Mouse (Mus musculus): Measurements from ENCODE around the gene Celf2. TPM values are rescaled to one million over a fixed set of nuclear protein-coding genes. Genes with fewer than 3 reads are reported as not detected.

Celf2 gene
- polyA plus RNA-seq, 1 experiment from 2014 or later = 13.9 TPM

DNA sequence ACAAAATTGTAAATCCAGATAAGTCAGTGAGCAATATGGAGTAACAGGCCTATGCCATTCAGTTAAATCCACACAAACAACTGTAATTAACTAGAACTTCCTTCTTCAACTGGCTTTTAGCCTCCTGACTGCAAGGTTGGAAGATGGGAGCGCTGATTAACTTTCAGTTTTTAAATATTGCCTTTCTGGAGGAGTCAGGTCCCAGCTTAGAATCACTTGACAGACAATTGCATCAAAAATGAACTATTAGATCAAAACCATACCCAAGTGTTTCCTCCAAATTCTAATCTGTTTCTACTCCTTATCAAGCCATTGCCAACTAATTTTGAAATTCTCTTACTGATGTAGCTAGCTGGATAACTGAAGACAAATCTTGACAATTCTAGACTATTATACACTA lies 635.7 kb downstream of the Celf2 start:
- Histone ChIP-seq H3K9ac (ENCODE audit: low read depth, low read length) (no peak overlapping the region), H3K36me3 (ENCODE audit: insufficient read depth, low read length) (no peaks in the 10 kb centered on the region), H3K4me3 (replicated peaks; ENCODE audit: low read depth, low read length) (no peak overlapping the region), H3K9me3 (replicated peaks; ENCODE audit: low read length) (no peaks in the 10 kb centered on the region), H3K27me3 (ENCODE audit: insufficient read depth, low read length) (no peaks in the 10 kb centered on the region), H3K27ac (no peak overlapping the region), H3K4me1 (replicated peaks; ENCODE audit: insufficient read depth, low read length) (no peaks in the 10 kb centered on the region), H3K4me2 (ENCODE audit: low read length) (no peak overlapping the region)
- TF ChIP-seq CTCF (IDR thresholded peaks at IDR 0.05; ENCODE audit: low read depth) = no peak
- 89% methylated on average over 1 of the region's 1 CpGs for WGBS
- DNase-seq (ENCODE audit: low spot score) (no peak), ATAC-seq (replicated peaks; ENCODE audit: low FRiP score, low read depth) (no peak)

DNA sequence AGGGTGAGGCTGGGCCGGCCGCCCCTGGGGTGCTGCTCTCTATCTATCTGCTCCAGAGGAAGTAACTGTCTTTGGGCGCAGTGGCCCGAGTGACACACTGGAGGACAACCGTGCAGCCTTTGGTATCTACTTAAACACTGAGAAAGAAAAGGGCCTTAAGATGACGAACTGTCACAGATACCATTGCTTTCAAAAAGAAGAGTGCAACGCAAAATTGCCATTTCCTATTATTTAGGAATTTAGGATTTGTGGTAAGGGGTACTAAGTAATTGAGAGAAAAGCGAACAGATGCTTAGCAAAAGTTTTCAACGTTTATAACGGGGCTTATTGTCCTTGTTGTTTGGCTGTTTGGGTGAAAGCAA lies 636.5 kb downstream of the Celf2 start:
- Histone ChIP-seq H3K4me2 (ENCODE audit: low read length) (peak overlapping the region; percentile 95), H3K9me3 (replicated peaks; ENCODE audit: low read length) (no peaks in the 10 kb centered on the region), H3K4me3 (replicated peaks; ENCODE audit: low read depth, low read length) (peak overlapping the region; percentile 70), H3K9ac (ENCODE audit: low read depth, low read length) (peak overlapping the region; percentile 70), H3K4me1 (replicated peaks; ENCODE audit: insufficient read depth, low read length) (no peaks in the 10 kb centered on the region), H3K27ac (no peak overlapping the region), H3K36me3 (ENCODE audit: insufficient read depth, low read length) (no peaks in the 10 kb centered on the region), H3K27me3 (ENCODE audit: insufficient read depth, low read length) (no peaks in the 10 kb centered on the region)
- TF ChIP-seq CTCF (IDR thresholded peaks at IDR 0.05; ENCODE audit: low read depth) = no peak
- ATAC-seq (replicated peaks; ENCODE audit: low FRiP score, low read depth) (peak; percentile 81; the same call in 1 of the 2 replicates), DNase-seq (ENCODE audit: low spot score) (no peak)
- WGBS = 19% methylated on average over 10 of the region's 10 CpGs

DNA sequence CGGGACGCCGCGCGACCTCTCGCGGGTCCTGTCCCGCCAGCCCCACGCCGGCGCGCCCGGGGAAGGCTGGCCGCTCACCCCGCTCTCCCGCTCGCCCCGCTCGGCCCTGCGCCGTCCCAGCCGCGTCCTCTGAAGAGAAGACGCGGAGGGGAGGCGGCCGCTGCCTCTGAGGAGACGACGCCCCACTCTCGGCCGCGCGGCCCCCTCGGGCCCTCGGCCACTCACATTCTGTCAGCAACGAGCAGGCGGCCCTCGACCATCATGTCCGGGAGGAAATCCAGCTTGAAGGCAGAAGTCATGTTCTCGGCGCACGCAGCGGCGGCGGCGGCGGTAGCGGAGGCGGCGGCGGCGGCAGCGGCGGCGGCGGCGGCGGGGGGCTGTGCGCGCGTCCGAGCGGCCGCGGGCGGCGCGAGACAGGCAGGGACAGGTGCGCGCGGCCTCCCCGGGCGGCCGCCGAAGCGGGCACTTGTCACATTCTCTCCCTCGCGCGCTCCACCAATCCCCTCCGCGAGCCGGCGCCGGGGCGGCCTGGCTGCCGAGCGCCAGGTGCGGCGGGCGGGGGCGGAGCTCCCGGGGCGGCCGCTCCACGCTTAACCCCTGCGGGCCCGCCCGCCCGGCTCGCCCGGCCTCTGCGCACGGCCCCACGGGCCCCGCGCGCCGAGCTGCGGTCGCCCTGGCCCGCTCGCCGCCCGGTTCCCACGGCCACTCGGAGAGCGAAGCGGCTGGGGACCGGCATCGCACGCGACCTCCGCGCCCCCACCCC lies 637.1 kb downstream of the Celf2 start:
- no peak for TF ChIP-seq CTCF (IDR thresholded peaks at IDR 0.05; ENCODE audit: low read depth)
- no peaks in the 10 kb centered on the region for H3K27me3 ChIP-seq (ENCODE audit: insufficient read depth, low read length)
- H3K36me3 ChIP-seq (ENCODE audit: insufficient read depth, low read length) = no peaks in the 10 kb centered on the region
- H3K9me3 ChIP-seq (replicated peaks; ENCODE audit: low read length) = no peaks in the 10 kb centered on the region
- H3K4me3 ChIP-seq (replicated peaks; ENCODE audit: low read depth, low read length) = peak overlapping the region; percentile 70
- DNase-seq (ENCODE audit: low spot score) (peak; percentile 64), ATAC-seq (replicated peaks; ENCODE audit: low FRiP score, low read depth) (peak; percentile 91)
- WGBS = under 1% methylated on average over 90 of the region's 124 CpGs
- H3K9ac ChIP-seq (ENCODE audit: low read depth, low read length) = peak overlapping the region; percentile 70
- peak overlapping the region; percentile 95 for H3K4me2 ChIP-seq (ENCODE audit: low read length)
- peak overlapping the region; percentile 60; the same call in 1 of the 2 replicates for H3K27ac ChIP-seq
- H3K4me1 ChIP-seq (replicated peaks; ENCODE audit: insufficient read depth, low read length) = no peaks in the 10 kb centered on the region

DNA sequence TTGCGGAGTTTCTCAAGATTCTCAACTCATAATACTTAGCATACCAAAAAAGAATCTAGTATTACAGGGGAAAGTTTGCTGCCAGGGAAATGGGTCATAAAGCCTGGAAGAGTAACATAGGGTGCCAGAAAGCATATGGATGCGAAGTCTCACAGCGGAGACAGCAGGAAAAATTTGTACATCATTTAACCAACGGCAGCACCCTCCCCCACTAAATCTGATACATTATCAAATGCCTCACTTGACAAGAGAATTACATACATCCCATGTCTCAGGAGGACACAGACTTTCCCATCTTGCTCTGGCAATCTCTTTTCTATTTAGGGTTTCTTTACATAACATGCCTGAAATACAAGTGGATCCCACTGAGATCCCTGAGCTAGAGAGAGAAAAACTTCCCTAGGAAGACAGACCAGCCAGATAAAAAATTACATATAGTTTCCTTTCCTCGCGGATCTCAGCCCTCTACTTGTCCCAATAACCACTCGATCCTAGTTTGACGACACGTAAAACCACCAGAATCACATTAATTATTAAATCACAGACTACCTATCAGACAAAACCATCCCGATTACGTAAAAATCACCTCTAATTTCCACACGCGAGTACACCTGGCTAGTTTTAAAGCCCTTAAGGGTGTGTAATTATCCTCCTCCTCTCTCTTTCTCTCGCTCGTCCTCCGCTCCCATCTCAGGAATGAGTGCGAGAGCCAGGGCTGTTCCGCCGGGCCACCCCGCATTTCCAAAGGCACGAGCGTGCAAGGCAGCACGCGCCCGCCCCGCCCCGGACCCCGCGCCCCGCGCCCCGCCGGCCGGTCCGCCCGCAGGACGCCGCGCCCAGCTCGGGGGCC lies 637.9 kb downstream of the Celf2 start:
- Histone ChIP-seq H3K9me3 (replicated peaks; ENCODE audit: low read length) (no peaks in the 10 kb centered on the region), H3K27me3 (ENCODE audit: insufficient read depth, low read length) (no peaks in the 10 kb centered on the region), H3K4me3 (replicated peaks; ENCODE audit: low read depth, low read length) (peak overlapping the region; percentile 70), H3K9ac (ENCODE audit: low read depth, low read length) (peak overlapping the region; percentile 70), H3K36me3 (ENCODE audit: insufficient read depth, low read length) (no peaks in the 10 kb centered on the region), H3K4me1 (replicated peaks; ENCODE audit: insufficient read depth, low read length) (no peaks in the 10 kb centered on the region), H3K27ac (0 out of 2 replicates have a peak overlapping the region, but pooled peaks have one; percentile 60), H3K4me2 (ENCODE audit: low read length) (peak overlapping the region; percentile 95)
- DNase-seq (ENCODE audit: low spot score) (no peak), ATAC-seq (replicated peaks; ENCODE audit: low FRiP score, low read depth) (no peak; the same call in 1 of the 2 replicates)
- no peak for TF ChIP-seq CTCF (IDR thresholded peaks at IDR 0.05; ENCODE audit: low read depth)
- 2% methylated on average over 39 of the region's 40 CpGs for WGBS

DNA sequence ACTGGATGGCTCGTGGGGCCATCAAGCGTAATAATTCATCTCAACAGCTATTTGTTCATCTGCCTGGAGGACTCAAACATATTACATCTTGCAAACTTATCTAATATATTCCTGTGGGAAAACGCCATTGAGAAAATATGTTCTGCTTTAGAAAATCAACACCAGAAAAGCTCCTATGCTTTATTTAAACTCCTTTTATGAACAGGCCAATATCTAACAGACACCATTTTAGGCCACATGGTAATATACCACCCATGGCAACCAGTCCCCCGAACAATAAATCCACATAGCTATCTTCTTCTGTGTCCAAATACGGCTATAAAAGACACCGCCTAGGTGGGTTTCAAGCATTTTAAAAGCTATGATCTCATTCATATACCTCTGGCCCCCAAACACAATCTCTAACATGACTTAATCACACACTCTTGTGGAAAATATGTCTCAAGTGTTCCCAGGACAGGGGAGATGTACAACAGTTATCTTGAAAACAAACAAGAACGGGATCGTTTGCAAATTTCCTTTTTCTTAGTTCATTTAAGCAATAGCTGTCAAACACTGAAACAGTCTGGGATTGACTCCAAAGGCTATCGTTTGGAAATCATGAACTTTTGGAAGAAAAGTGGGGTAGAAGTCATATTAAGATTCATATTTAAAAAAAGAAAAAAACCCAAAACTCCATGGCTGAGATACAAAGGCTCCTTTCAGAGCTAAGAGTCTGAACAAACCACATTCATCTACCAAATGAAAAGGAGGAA lies 639.2 kb downstream of the Celf2 start:
- WGBS = 72% methylated on average over 9 of the region's 9 CpGs
- Histone ChIP-seq H3K36me3 (ENCODE audit: insufficient read depth, low read length) (no peaks in the 10 kb centered on the region), H3K9me3 (replicated peaks; ENCODE audit: low read length) (no peaks in the 10 kb centered on the region), H3K4me3 (replicated peaks; ENCODE audit: low read depth, low read length) (no peak overlapping the region), H3K9ac (ENCODE audit: low read depth, low read length) (no peak overlapping the region), H3K27ac (no peak overlapping the region), H3K4me1 (replicated peaks; ENCODE audit: insufficient read depth, low read length) (no peaks in the 10 kb centered on the region), H3K27me3 (ENCODE audit: insufficient read depth, low read length) (no peaks in the 10 kb centered on the region), H3K4me2 (ENCODE audit: low read length) (no peak overlapping the region)
- TF ChIP-seq CTCF (IDR thresholded peaks at IDR 0.05; ENCODE audit: low read depth) = no peak
- ATAC-seq (replicated peaks; ENCODE audit: low FRiP score, low read depth) (no peak), DNase-seq (ENCODE audit: low spot score) (no peak)

DNA sequence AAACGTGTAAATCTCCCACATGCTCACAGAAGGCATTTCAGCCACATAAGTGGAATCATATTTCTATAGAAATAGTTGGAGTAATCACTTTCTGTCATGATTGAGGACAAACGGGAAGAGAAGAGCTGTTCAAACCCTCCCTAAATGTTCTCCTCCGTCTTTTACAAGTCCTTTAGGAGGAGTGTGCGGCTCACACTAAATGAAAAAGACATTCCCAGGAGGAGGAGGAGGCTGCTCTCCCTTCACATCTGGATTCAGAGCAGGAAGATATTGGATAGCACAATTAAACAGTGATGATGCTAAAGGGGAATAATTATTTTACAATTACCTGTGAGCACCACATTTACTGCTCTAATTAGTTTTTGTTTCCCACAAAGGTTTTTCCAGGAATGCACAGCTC lies 642.1 kb downstream of the Celf2 start:
- no peak overlapping the region for H3K27ac ChIP-seq
- DNase-seq (ENCODE audit: low spot score) (no peak), ATAC-seq (replicated peaks; ENCODE audit: low FRiP score, low read depth) (no peak)
- no peaks in the 10 kb centered on the region for H3K4me1 ChIP-seq (replicated peaks; ENCODE audit: insufficient read depth, low read length)
- no peak overlapping the region for H3K4me2 ChIP-seq (ENCODE audit: low read length)
- H3K4me3 ChIP-seq (replicated peaks; ENCODE audit: low read depth, low read length) = no peak overlapping the region
- WGBS = 29% methylated on average over 4 of the region's 4 CpGs
- H3K9me3 ChIP-seq (replicated peaks; ENCODE audit: low read length) = no peaks in the 10 kb centered on the region
- H3K36me3 ChIP-seq (ENCODE audit: insufficient read depth, low read length) = no peaks in the 10 kb centered on the region
- no peaks in the 10 kb centered on the region for H3K27me3 ChIP-seq (ENCODE audit: insufficient read depth, low read length)
- no peak for TF ChIP-seq CTCF (IDR thresholded peaks at IDR 0.05; ENCODE audit: low read depth)
- H3K9ac ChIP-seq (ENCODE audit: low read depth, low read length) = no peak overlapping the region

All from kidney, postnatal 0 days (tissue).